Mouse (Mus musculus) activated CD4-positive, CD25-positive, alpha-beta regulatory T cell, adult 4 months (primary cell): ENCODE data around the gene Clta. TPM values are rescaled to one million over a fixed set of nuclear protein-coding genes. Genes with fewer than 3 reads are reported as not detected.

Experiments used
- ATAC-seq: one replicate; pipeline ENCODE4 v1.8.0; 2017
- polyA plus RNA-seq, 2 experiments: library from polyadenylated mRNA; unstranded; fragments of 100-300 nt; shearing (Covaris generic); gene quantifications; one replicate each; pipeline ENCODE4 v1.2.1; 2017

Clta gene
- 100 to 1,000 TPM; 109 to 116 TPM for polyA plus RNA-seq

- ATAC-seq, result no peak
Observed at GRCm38 (mm10) chr4:44004126-44004525, at the start of gene Clta. TSS of gene Clta (plus strand) at chr4:44004452.

- peak; percentile 68 for ATAC-seq
Observed at GRCm38 (mm10) chr4:43957292-43957845, 46.9 kb upstream of the Clta start, which contains the start of gene Glipr2. TSS of gene Glipr2 (plus strand) at chr4:43957401.

- ATAC-seq, result peak; percentile 16
Observed at GRCm38 (mm10) chr4:43957846-43958461, 46.3 kb upstream of the Clta start.

- ATAC-seq, result peak; percentile 12
Observed at GRCm38 (mm10) chr4:43959523-43960179, 44.6 kb upstream of the Clta start.

- ATAC-seq, result peak; percentile 33
Observed at GRCm38 (mm10) chr4:43960207-43960606, 44.0 kb upstream of the Clta start.

GRCm38 (mm10) chr4:43964326-43964833 lies 39.9 kb upstream of the Clta start:
- ATAC-seq, result peak; percentile 33

GRCm38 (mm10) chr4:43964951-43965684 lies 39.1 kb upstream of the Clta start:
- no peak for ATAC-seq

GRCm38 (mm10) chr4:43965856-43966535 lies 38.3 kb upstream of the Clta start:
- peak; percentile 37 for ATAC-seq

GRCm38 (mm10) chr4:43968650-43969049 lies 35.6 kb upstream of the Clta start:
- ATAC-seq, result no peak

- no peak for ATAC-seq
Observed at GRCm38 (mm10) chr4:43969373-43969772, 34.9 kb upstream of the Clta start.

GRCm38 (mm10) chr4:43970393-43971330 lies 33.6 kb upstream of the Clta start:
- peak; percentile 33 for ATAC-seq

- no peak for ATAC-seq
Observed at GRCm38 (mm10) chr4:43971541-43972136, 32.6 kb upstream of the Clta start.

- ATAC-seq, result peak; percentile 79
Observed at GRCm38 (mm10) chr4:43972137-43972591, 32.1 kb upstream of the Clta start.

GRCm38 (mm10) chr4:43973526-43973981 lies 30.7 kb upstream of the Clta start:
- ATAC-seq, result peak; percentile 66

GRCm38 (mm10) chr4:43974914-43975616 lies 29.2 kb upstream of the Clta start:
- ATAC-seq, result no peak

- no peak for ATAC-seq
Observed at GRCm38 (mm10) chr4:43976223-43976740, 28.0 kb upstream of the Clta start.

GRCm38 (mm10) chr4:43978521-43979443 lies 25.5 kb upstream of the Clta start:
- ATAC-seq, result no peak

GRCm38 (mm10) chr4:43979746-43980145 lies 24.5 kb upstream of the Clta start:
- ATAC-seq, result no peak
